Mouse (Mus musculus) thymus, postnatal 25 days (tissue): Measurements from ENCODE around the gene Tac4.

Experiments used
- DNase-seq: peaks from one replicate; pipeline ENCODE4 v3.0.0; 2022

Gene Tac4

GRCm38 (mm10) chr11:95263816-95264454, 2.6 kb downstream of the Tac4 start:
- no peak for DNase-seq

GRCm38 (mm10) chr11:95264455-95265013, 3.2 kb downstream of the Tac4 start:
- DNase-seq: no peak

- no peak for DNase-seq
Observed at GRCm38 (mm10) chr11:95266540-95267245, 5.4 kb downstream of the Tac4 start.

- no peak for DNase-seq
Observed at GRCm38 (mm10) chr11:95273661-95274060, 12.3 kb downstream of the Tac4 start.

GRCm38 (mm10) chr11:95274613-95275012, 13.3 kb downstream of the Tac4 start:
- no peak for DNase-seq

- no peak for DNase-seq
Observed at GRCm38 (mm10) chr11:95276056-95276455, 14.7 kb downstream of the Tac4 start.

- no peak for DNase-seq
Observed at GRCm38 (mm10) chr11:95279061-95279659, 17.8 kb downstream of the Tac4 start.

GRCm38 (mm10) chr11:95282331-95282730, 21.0 kb downstream of the Tac4 start:
- DNase-seq: no peak

- no peak for DNase-seq
Observed at GRCm38 (mm10) chr11:95291998-95292397, 30.7 kb downstream of the Tac4 start.

- DNase-seq: no peak
Observed at GRCm38 (mm10) chr11:95293017-95293624, 31.8 kb downstream of the Tac4 start.

GRCm38 (mm10) chr11:95295736-95296135, 34.4 kb downstream of the Tac4 start:
- no peak for DNase-seq

GRCm38 (mm10) chr11:95298146-95298545, 36.8 kb downstream of the Tac4 start:
- peak; percentile 16 for DNase-seq

- no peak for DNase-seq
Observed at GRCm38 (mm10) chr11:95299886-95300285, 38.6 kb downstream of the Tac4 start.

GRCm38 (mm10) chr11:95301772-95302171, 40.4 kb downstream of the Tac4 start:
- DNase-seq: no peak

GRCm38 (mm10) chr11:95305600-95305999, 44.3 kb downstream of the Tac4 start:
- DNase-seq: no peak

- no peak for DNase-seq
Observed at GRCm38 (mm10) chr11:95307526-95307925, 46.2 kb downstream of the Tac4 start.

- DNase-seq: peak; percentile 94
Observed at GRCm38 (mm10) chr11:95309510-95310006, 48.2 kb downstream of the Tac4 start.

GRCm38 (mm10) chr11:95310007-95310647, 48.8 kb downstream of the Tac4 start, which contains the start of gene Kat7:
Gene Kat7, minus strand, starts transcription at chr11:95310246.
- peak; percentile 95 for DNase-seq

GRCm38 (mm10) chr11:95310648-95311424, 49.5 kb downstream of the Tac4 start:
- DNase-seq: no peak

- no peak for DNase-seq
Observed at GRCm38 (mm10) chr11:95311425-95311807, 50.1 kb downstream of the Tac4 start.

- DNase-seq: no peak
Observed at GRCm38 (mm10) chr11:95315215-95315955, 54.1 kb downstream of the Tac4 start.
